Comparison of ENCODE assay signal across 8 mouse cellular contexts in genomic region chr1:125434485-125435001, GRCm38 (mm10). TPM values are rescaled to one million over a fixed set of nuclear protein-coding genes. Genes with fewer than 3 reads are reported as not detected.
A peak's percentile ranks its signal among the peaks of the same experiment; 100 is the strongest.
DNase-seq lines count a peak whose midpoint lies in the region; ATAC-seq and TF ChIP-seq lines count a peak whose summit lies in the region.

No protein-coding gene starts in this region.

- H3K4me1 ChIP-seq in cerebellum, adult 2 months (ENCODE audit: control insufficient read depth, insufficient read depth, low read length): peaks cover 4% of the 10 kb centered on the region; the same call in 1 of the 2 replicates
- H3K4me1 ChIP-seq in hindbrain, embryonic 16.5 days (ENCODE audit: control insufficient read depth, insufficient read depth, low read depth, low read length): peaks cover 16% of the 10 kb centered on the region

- no peaks in the 10 kb centered on the region for H3K9me3 ChIP-seq in hindbrain, embryonic 16.5 days (ENCODE audit: control insufficient read depth, low read length)

- no peaks in the 10 kb centered on the region for H3K36me3 ChIP-seq in hindbrain, embryonic 16.5 days (ENCODE audit: control insufficient read depth, insufficient read depth, low read length)
- no peaks in the 10 kb centered on the region for H3K36me3 ChIP-seq in macrophage (ENCODE audit: inconsistent target)

- H3K27ac ChIP-seq in cerebellum, adult 2 months (ENCODE audit: insufficient read depth, low read length): peak overlapping the region; percentile 81
- peak overlapping the region; percentile 97 for H3K27ac ChIP-seq in hindbrain, embryonic 16.5 days (ENCODE audit: low read depth, low read length)
- H3K27ac ChIP-seq in left cerebral cortex, adult 2 months: peak overlapping the region; percentile 97
- H3K27ac ChIP-seq in macrophage: peak overlapping the region; percentile 96

- DNase-seq in MEL-GATA-1-ER (ENCODE audit: extremely low read depth, low read depth): peak; percentile 75
- DNase-seq in cerebellum, adult 2 months: no peak
- peak; percentile 17 to 35 for DNase-seq in frontal cortex, postnatal 25 days (ENCODE audit: low spot score in 2 of 2)
- peak; percentile 48 for DNase-seq in left cerebral cortex, adult 2 months (ENCODE audit: extremely low spot score in 1 of 2, low spot score in 2 of 2)
- DNase-seq in right cerebral cortex, postnatal 10 days (ENCODE audit: low spot score in 2 of 2): peak; percentile 56 to 71
- peak; percentile 13 for DNase-seq in urinary bladder, postnatal 10 days (ENCODE audit: low spot score)

- no peak for TF ChIP-seq POLR2A in cerebellum, adult 2 months (IDR thresholded peaks at IDR 0.05; ENCODE audit: borderline replicate concordance, insufficient read depth, low read length)

- peak overlapping the region; percentile 71 for H3K4me2 ChIP-seq in hindbrain, embryonic 16.5 days (ENCODE audit: low read length)

- intact Hi-C loops in left cerebral cortex, adult 2 months (cut with DNase I): loop anchor here (1.0 kb wide), 1 partner anchor 126 kb away; the partner anchor contains the start of gene Slc35f5

- peak; percentile 15 for ATAC-seq in hindbrain, embryonic 16.5 days

- under 1% methylated on average over 25 of the region's 25 CpGs for WGBS in cerebellum, adult 2 months
- WGBS in hindbrain, embryonic 16.5 days: 1% methylated on average over 25 of the region's 25 CpGs
- WGBS in macrophage (ENCODE audit: missing documents): under 1% methylated on average over 25 of the region's 25 CpGs

- H3K4me3 ChIP-seq in cerebellum, adult 2 months (replicated peaks; ENCODE audit: insufficient read depth, low read depth, low read length): peak overlapping the region; percentile 87
- H3K4me3 ChIP-seq in hindbrain, embryonic 16.5 days (ENCODE audit: low read length): peak overlapping the region; percentile 80
- H3K4me3 ChIP-seq in left cerebral cortex, adult 2 months: peak overlapping the region; percentile 91
- H3K4me3 ChIP-seq in macrophage (ENCODE audit: inconsistent target): peak overlapping the region; percentile 72

- H3K79me2 ChIP-seq in macrophage (ENCODE audit: inconsistent target): peaks cover 65% of the 10 kb centered on the region

- H3K27me3 ChIP-seq in cerebellum, adult 2 months (ENCODE audit: control insufficient read depth, insufficient read depth, low read length): no peaks in the 10 kb centered on the region
- H3K27me3 ChIP-seq in hindbrain, embryonic 16.5 days (replicated peaks; ENCODE audit: control insufficient read depth, insufficient read depth, low read length): no peaks in the 10 kb centered on the region

- H3K9ac ChIP-seq in hindbrain, embryonic 16.5 days (ENCODE audit: low read depth, low read length): peak overlapping the region; percentile 91

- no peak for TF ChIP-seq CTCF in cerebellum, adult 2 months (IDR thresholded peaks at IDR 0.05; ENCODE audit: borderline replicate concordance, insufficient read depth, low read depth, low read length)
- no peak for TF ChIP-seq CTCF in left cerebral cortex, adult 2 months (IDR thresholded peaks at IDR 0.05)

RNA-seq across cellular contexts. Expression of gene Actr3, which starts 1.0 kb away (rescaled TPM):
- 94.2 TPM in 2 replicates for polyA plus RNA-seq in cerebellum, adult 2 months (2012; rRNA removed)
- polyA plus RNA-seq in hindbrain, embryonic 16.5 days (2015; fragmentation: Nextera tagmentation; extraction: Ambion mirVana): 221 and 232 TPM in 2 replicates
- 100 to 1,000 TPM; 228 to 240 TPM for total RNA-seq in left cerebral cortex, adult 2 months (2021)
- total RNA-seq in macrophage (2018; cell fraction: chromatin; rRNA removed): 1,000 to 10,000 TPM in 15 of 26 experiments, 100 to 1,000 TPM in 11; 551 to 1,238 (median 1,043) TPM
- total RNA-seq in macrophage (2018; cell fraction: cytosol; rRNA removed): 1,000 to 10,000 TPM in 2 of 26 experiments, 100 to 1,000 TPM in 24; 758 to 1,101 (median 899) TPM
- 1,000 to 10,000 TPM in 5 of 26 experiments, 100 to 1,000 TPM in 21; 496 to 1,177 (median 835) TPM for total RNA-seq in macrophage (2018; cell fraction: nucleus; rRNA removed)
- polyA plus RNA-seq in macrophage (2018): 655 to 1,117 TPM (median 796 TPM) in 3 replicates

Comparison
In these comparisons a context has a peak if more than half of its experiments do, and no peak if none do; other contexts are left out.
1. DNase-seq: peak in MEL-GATA-1-ER (single experiment), frontal cortex, postnatal 25 days (2 of 2), left cerebral cortex, adult 2 months (2 of 2), right cerebral cortex, postnatal 10 days (2 of 2) and urinary bladder, postnatal 10 days (single experiment); none in cerebellum, adult 2 months (0 of 2).
2. Peak in every context shown above with its lines, with median percentiles within 50 percentile points of each other: H3K27ac ChIP-seq and H3K4me3 ChIP-seq.